Mouse (Mus musculus): ENCODE measurements around the gene Lin52.

GRCm38 (mm10) chr12:84577768-84578439, 126.7 kb downstream of the Lin52 start:
- no peak for TF ChIP-seq POLR2A (IDR thresholded peaks at IDR 0.05; ENCODE audit: insufficient read depth, low read depth, low read length)
- no peak for TF ChIP-seq CTCF (IDR thresholded peaks at IDR 0.05; ENCODE audit: insufficient read depth, low read depth, low read length)
